Mouse (Mus musculus): ENCODE data around the gene Trio. TPM values are rescaled to one million over a fixed set of nuclear protein-coding genes. Genes with fewer than 3 reads are reported as not detected.

The Trio gene
- total RNA-seq, 2 experiments from 2014 or later = 187 to 198 TPM

- no peak for DNase-seq (ENCODE audit: extremely low spot score in 1 of 2, low spot score in 2 of 2)
- intact Hi-C loops (cut with DNase I) = no loop called here
Measured at GRCm38 (mm10) chr15:27872286-27872685, 153.4 kb downstream of the Trio start.

- DNase-seq (ENCODE audit: extremely low spot score in 1 of 2, low spot score in 2 of 2) = no peak
- intact Hi-C loops (cut with DNase I) = no loop called here
Measured at GRCm38 (mm10) chr15:27871708-27872107, 153.9 kb downstream of the Trio start.

DNA sequence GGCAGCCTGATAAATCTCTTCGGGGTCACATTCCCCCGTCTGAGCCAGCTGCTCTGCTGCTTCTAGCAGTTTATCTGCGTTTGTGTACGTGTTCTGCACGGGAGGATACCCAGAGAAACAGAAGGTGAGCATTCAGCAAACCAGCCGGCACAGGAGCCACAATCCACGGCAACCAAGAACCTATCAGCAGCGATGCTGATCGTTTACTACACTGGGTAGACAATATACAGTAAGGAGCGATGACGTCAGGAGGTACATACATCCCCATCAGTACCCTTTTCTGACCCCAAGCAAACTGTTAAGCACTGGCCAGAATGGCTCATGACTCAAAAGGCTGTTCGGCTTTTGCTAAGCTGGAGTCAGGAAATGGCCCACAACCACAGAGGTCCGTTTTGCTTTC is 154.4 kb downstream of the Trio start:
- no peak for DNase-seq (ENCODE audit: extremely low spot score in 1 of 2, low spot score in 2 of 2)
- intact Hi-C loops (cut with DNase I) = no loop called here

DNA sequence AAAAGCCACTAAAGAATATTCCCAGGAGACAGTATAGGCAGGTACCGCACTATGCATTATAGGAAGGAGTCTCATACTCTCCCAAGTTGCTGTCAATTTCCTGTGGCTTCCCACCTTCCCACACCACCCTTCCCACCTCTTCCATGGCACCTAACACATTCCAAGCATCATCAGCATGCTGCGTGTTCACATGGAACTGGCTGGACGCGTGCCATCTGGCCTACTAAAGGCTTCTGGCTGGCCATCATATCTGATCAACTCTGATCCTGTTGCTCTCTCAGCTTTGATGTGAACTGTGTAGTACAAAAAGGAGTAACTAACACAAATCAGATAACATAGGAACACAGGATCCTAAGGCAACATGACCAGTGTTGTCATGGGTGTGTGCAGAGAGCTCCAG is 156.6 kb downstream of the Trio start:
- no peak for DNase-seq (ENCODE audit: extremely low spot score in 1 of 2, low spot score in 2 of 2)
- intact Hi-C loops (cut with DNase I) = no loop called here

GRCm38 (mm10) chr15:27867831-27868230 is 157.8 kb downstream of the Trio start:
- DNase-seq (ENCODE audit: extremely low spot score in 1 of 2, low spot score in 2 of 2) = no peak
- intact Hi-C loops (cut with DNase I) = no loop called here

DNA sequence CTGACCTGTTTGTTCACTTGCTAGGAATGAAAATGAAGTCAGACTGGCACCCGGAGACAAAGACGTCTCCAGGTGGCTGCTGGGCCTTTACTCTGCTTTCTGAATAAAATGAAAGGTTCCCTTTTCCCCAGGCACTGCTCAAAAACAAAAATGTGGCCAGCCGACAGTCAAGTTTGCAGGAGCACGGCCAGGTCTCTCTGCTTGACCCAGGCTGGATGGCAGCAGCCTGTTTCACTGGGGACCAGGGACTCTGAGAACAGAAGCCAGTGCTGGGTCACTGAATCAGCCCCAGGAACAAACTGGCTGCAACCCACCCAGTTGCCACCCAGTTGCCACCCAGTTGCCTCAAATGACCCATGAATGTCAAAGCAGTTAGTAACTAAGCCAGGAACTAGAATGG is 159.2 kb downstream of the Trio start:
- intact Hi-C loops (cut with DNase I) = no loop called here
- DNase-seq (ENCODE audit: extremely low spot score in 1 of 2, low spot score in 2 of 2) = no peak

- intact Hi-C loops (cut with DNase I) = no loop called here
- no peak for DNase-seq (ENCODE audit: extremely low spot score in 1 of 2, low spot score in 2 of 2)
Measured at GRCm38 (mm10) chr15:27866053-27866452, 159.6 kb downstream of the Trio start.

DNA sequence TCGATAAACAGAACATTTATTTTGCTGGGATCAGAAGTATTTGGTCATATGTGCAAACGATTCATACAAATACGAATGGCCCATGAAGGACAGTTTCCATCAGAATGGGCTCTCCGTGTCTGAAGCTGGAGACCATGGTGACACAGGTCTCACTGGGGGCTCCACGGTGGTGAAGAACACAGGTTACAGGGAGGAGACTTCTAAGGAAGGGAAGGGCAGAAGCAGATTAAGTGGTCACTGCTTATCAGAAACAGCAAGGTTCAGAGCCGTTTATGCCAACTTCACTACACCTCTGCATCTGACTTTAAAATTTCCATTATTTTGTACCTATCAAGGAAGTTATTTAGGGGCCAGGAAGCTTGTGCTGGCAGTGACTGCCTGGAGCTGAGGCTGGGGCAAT is 161.3 kb downstream of the Trio start:
- no peak for DNase-seq (ENCODE audit: extremely low spot score in 1 of 2, low spot score in 2 of 2)
- intact Hi-C loops (cut with DNase I) = no loop called here

DNA sequence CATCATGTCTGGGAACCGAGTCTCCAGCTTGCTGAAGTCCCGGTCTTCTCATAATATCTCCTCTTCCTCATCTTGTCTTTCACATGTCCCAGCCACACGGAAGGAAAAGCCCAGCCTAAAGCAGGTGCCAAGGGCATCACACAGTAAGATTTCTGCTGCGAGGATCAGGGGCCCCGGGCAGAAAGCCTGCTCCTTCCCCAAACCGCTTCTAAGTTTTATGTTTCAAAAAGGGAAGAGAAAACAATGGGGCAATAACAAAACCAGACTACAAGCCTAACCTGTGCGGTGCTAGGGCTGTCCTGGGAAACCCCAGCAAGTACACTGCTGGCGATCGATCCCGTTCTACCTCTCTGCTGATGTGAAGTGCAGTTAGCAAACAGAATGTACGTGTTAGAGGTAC is 162.7 kb downstream of the Trio start:
- intact Hi-C loops (cut with DNase I) = no loop called here
- DNase-seq (ENCODE audit: extremely low spot score in 1 of 2, low spot score in 2 of 2) = no peak

- intact Hi-C loops (cut with DNase I) = no loop called here
- DNase-seq (ENCODE audit: extremely low spot score in 1 of 2, low spot score in 2 of 2) = no peak
Measured at GRCm38 (mm10) chr15:27860439-27860838, 165.2 kb downstream of the Trio start.

DNA sequence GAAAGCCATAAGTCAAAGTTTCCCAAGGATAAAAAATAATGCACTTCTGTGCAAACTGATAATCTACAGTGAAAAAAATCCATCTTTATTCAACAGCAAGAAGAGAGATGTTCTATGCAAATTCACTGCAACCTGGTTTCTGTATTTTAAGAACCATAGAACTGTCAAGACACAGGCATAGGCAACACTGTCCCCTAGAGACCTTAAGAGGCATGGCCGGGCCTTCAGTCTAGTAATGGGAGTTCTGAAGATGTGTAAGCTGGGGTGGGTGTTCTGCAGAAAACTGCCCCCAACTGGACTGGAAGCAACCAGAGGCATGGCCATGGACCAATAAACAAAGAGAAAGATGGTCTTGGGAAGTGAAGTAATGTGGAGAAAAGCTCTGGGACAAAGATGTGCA is 166.1 kb downstream of the Trio start:
- DNase-seq (ENCODE audit: extremely low spot score in 1 of 2, low spot score in 2 of 2) = no peak
- intact Hi-C loops (cut with DNase I) = no loop called here

DNA sequence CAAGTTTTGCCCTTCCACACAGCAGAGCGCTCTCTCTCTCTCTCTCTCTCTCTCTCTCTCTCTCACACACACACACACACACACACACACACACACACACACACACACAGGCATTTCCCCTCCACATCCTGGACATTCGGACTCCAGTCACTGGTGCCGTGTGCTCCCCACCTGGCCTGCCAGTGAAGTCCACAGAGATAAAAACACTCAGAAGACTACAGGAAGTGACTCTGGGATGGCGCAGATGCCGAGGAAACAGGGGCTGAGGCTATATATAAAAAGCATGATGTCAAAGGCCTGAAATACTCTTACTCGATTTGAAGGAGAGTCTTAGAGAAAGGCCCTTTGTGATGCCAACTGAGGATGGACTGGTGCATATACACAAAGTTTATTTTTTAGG is 166.5 kb downstream of the Trio start:
- DNase-seq (ENCODE audit: extremely low spot score in 1 of 2, low spot score in 2 of 2) = no peak
- intact Hi-C loops (cut with DNase I) = no loop called here

DNA sequence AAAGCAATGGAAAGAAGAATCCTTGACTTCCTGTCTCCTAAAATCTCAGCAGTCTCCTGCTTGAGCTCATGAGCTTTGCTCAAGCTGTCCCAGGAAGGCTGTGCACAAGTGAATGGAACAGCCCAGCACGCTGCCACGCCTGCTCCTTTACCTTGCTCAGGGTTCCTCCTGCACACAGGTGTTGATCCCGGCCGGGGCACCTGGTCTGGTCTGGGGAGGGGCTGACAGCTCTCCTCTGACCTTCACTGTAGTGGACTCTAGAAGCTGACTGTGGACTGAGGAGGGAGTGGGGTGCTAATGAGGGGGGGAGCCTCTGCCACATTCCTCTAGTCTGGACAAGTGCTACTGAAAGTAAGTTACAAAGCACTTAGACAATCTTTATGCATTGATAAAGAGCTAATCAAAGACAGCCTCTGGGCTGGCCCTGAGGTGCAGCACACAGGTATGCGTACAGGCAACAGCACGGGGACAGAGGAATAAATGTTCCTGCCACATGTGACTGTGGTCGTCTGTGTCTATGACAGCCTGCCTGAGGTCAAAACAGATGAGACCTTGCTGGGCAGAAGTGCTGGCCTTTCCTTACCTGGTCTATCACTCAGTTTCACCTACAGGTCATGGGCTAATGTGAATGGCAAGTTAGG is 167.3 kb downstream of the Trio start:
- no peak for DNase-seq (ENCODE audit: extremely low spot score in 1 of 2, low spot score in 2 of 2)
- intact Hi-C loops (cut with DNase I) = no loop called here

DNA sequence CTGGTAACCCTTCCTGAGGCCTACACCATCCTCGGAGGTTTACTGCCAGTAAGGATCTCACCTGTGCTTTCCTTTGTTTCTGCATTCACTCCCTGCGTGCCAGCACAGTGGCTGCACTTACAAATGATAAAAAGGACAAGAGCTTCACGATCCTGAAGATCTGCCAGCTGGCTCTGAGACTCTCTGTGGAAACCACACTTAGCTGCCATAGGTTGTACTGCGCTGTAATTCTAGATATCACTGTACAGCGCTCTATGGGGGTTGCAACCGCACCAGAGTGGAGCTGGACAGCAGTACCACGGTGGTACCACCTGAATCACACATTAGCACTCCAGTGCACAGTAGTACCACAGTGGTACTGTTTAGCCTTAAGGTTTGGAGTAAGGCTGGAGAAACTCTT is 168.4 kb downstream of the Trio start:
- DNase-seq (ENCODE audit: extremely low spot score in 1 of 2, low spot score in 2 of 2) = no peak
- intact Hi-C loops (cut with DNase I) = no loop called here

GRCm38 (mm10) chr15:27856050-27856787 is 169.4 kb downstream of the Trio start:
- intact Hi-C loops (cut with DNase I) = no loop called here

GRCm38 (mm10) chr15:27851312-27851711 is 174.3 kb downstream of the Trio start:
- no peak for DNase-seq (ENCODE audit: extremely low spot score in 1 of 2, low spot score in 2 of 2)
- intact Hi-C loops (cut with DNase I) = no loop called here

More at GRCm38 (mm10) chr15:27856050-27856787, 169.4 kb downstream of the Trio start:
- peak in 1 of 2 experiments; percentile 44 for DNase-seq (ENCODE audit: extremely low spot score in 1 of 2, low spot score in 2 of 2)

DNA sequence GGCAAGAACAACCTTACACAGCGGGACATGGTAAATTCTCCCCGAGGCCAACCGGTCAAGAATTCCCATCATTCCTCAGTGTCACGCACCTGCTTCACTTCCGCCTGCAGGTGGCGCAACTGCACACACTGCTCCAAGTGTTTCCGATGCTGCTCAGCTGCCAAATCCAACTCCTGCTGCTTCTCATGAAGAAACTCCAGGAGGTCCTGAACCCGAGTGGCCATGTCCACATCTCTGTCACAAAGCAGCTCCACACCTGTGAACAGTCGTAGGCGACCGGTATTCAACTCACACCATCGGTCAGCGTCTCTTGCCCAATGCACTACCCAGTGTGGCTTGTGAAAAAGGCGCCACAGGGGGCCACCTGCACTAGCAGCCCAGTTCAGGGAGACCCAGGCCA is 174.7 kb downstream of the Trio start:
- intact Hi-C loops (cut with DNase I) = no loop called here
- peak in 1 of 2 experiments; percentile 71 for DNase-seq (ENCODE audit: extremely low spot score in 1 of 2, low spot score in 2 of 2)

- intact Hi-C loops (cut with DNase I) = no loop called here
Measured at GRCm38 (mm10) chr15:27849910-27850309, 175.7 kb downstream of the Trio start.

GRCm38 (mm10) chr15:27841696-27842095 is 184.0 kb downstream of the Trio start:
- no peak for DNase-seq (ENCODE audit: extremely low spot score in 1 of 2, low spot score in 2 of 2)
- intact Hi-C loops (cut with DNase I) = no loop called here

More at GRCm38 (mm10) chr15:27849910-27850309, 175.7 kb downstream of the Trio start:
- DNase-seq (ENCODE audit: extremely low spot score in 1 of 2, low spot score in 2 of 2) = no peak

DNA sequence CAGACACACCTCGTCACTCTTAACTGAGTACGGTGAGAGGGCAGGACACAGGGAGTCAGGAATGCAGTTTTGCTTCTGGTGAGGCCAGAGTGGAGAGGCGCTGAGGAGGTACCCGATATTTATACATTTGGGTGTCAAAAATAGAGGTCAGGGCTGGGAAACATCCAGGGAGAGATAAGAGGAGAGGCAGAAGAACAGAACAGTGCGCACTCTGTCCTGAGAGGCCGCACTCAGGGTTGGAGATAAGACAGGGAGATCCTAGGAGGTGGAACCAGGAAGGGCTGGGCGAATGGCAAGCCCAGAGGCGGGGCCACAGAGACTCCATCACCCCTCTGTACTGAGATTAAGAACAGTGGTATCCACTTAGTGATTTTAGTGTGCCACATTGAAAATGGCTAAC is 185.1 kb downstream of the Trio start:
- intact Hi-C loops (cut with DNase I) = no loop called here
- no peak for DNase-seq (ENCODE audit: extremely low spot score in 1 of 2, low spot score in 2 of 2)

GRCm38 (mm10) chr15:27840125-27840524 is 185.5 kb downstream of the Trio start:
- intact Hi-C loops (cut with DNase I) = no loop called here
- no peak for DNase-seq (ENCODE audit: extremely low spot score in 1 of 2, low spot score in 2 of 2)

Data from left cerebral cortex, postnatal 10 days (tissue).